Mouse (Mus musculus): ENCODE results near the gene Diaph2. TPM values are rescaled to one million over a fixed set of nuclear protein-coding genes. Genes with fewer than 3 reads are reported as not detected.
"Not testable (repeated sequence)": the region's sequence is repeated elsewhere in the genome, so short reads cannot be mapped to it uniquely, and the experiment has no call there.

Gene Diaph2
- total RNA-seq, 4 experiments from 2014 or later, result 24.1 to 31.9 (median 26.8) TPM

DNA sequence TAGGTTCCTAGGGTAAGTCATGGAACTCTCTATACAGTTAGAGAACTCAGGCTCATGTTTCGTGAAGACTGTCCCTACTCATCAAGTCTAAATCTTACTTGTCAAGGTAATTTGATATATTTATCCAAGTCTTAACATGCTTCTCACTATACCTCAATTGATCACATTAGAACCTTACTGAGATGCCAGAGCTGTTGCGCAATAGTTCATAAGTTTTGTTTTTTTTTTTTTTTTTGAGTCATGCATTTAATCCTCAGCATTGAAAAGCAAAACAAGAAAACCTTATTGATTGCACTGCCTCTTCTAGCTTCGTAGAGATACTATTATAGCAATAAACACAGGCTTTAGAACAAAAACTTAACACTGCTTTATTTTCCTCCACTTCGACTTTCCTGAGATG lies 529.6 kb downstream of the Diaph2 start:
- no peak for DNase-seq (ENCODE audit: low spot score in 2 of 2)

DNA sequence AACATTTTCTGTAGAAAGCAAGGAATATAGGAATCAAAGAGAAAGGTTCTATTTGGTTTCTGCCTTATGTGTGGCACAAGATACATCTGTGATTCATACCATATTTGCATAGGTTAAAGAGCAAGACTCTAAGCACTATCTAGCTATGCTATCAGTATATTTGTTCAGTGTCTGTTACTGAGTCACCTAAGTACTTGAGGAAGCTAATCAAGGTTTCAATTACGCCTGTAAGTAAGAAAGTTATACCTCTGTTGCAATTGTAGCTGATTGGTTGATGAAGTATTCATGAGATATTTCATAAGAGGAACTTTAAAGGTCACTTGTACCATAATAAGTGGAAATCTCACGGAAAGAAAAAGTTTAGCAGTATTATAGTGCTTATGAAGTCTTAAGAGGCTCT lies 531.9 kb downstream of the Diaph2 start:
- no peak for DNase-seq (ENCODE audit: low spot score in 2 of 2)

DNA sequence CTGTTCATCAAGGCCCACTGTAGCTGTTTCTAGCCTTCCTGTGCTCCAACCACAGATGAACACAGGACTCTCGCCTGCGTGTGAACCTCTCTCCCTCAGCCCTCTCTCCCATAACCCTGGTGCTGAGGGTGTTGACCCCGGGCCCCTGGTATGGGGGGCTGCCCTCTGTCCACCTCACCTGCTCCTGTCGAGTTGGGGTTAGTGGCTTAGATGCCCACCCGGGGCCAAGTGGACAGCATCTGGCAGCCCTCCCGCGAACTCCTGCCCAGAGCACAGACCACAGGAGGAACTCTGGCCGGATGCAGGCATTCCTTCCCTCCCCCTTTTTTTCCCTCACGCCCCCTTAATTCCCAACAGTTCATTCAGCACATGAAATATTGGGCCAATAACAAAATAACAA lies 537.5 kb downstream of the Diaph2 start:
- DNase-seq (ENCODE audit: low spot score in 2 of 2), result no peak

GRCm38 (mm10) chrX:130289775-130290174 lies 540.2 kb downstream of the Diaph2 start:
- DNase-seq (ENCODE audit: low spot score in 2 of 2), result no peak

GRCm38 (mm10) chrX:130350808-130351435 lies 601.4 kb downstream of the Diaph2 start:
- no peak for DNase-seq (ENCODE audit: low spot score in 2 of 2)

- no peak for DNase-seq (ENCODE audit: low spot score in 2 of 2)
Observed at GRCm38 (mm10) chrX:130351480-130351879, 601.9 kb downstream of the Diaph2 start.

DNA sequence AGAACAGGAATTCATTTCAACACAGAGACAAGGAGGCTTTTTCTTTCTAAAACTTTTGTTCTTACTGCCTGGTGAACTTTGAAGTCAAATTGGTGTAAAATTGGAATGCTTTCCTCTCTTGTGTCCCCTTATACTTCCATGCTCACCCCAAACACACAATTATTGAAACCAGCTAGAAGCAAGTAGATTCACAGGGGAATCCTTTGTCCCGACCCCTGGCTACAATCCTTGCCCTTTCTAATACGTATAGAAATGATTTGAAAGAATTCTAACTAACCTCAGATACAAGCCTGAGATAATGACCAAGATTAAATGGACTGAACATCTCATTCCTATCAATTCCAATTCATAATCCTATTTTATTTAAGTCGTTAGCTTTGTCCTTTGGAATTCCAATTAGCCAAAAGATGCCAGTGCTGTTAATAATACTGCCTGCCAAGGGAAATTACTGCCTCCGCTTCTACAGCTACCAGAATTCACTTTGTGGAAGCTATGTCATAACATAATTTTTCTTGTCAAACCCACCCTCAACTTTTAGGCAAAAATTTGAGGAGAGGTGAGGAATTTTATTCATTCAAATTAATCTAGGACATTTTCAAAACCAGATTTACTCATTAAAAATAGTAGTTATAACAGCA lies 644.1 kb downstream of the Diaph2 start:
- no peak for DNase-seq (ENCODE audit: low spot score in 2 of 2)

- DNase-seq (ENCODE audit: low spot score in 2 of 2), result no peak
Observed at GRCm38 (mm10) chrX:130403214-130403613, 653.7 kb downstream of the Diaph2 start.

DNA sequence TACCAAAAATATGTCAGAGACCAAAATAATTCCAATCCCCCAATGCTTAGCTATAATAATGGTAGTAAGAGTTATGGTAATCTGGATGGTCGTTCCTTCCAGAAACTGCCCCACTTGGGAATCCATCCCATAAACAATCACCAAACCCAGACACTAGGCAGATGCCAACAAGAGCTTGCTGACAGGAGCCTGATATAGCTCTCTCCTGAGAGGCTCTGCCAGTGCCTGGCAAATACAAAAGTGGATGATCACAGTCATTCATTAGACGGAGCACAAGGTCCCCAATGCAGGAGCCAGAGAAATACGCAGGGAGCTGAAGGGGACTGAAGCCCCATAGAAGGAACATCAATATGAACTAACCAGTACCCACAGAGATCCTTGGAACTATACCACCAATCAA lies 657.9 kb downstream of the Diaph2 start:
- not testable (repeated sequence) for DNase-seq (ENCODE audit: low spot score in 2 of 2)

DNA sequence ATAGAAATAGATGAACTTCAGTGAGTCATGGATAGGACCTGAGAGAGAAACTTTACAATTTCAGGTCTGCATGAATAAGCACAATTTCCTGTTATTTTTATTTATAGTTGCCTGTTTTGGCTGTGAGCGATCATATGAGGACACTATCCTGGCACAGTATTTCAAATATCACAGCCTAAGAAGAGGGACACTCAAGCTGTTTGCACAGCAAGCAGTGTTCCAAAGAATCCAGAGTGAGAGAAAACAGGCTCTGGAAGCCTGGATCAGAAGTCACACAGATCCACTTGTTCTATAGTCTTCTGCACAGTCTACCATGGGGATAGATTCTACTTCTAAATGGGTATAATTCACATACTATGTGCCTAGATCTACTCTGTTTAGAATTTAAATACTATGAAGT lies 659.4 kb downstream of the Diaph2 start:
- no peak for DNase-seq (ENCODE audit: low spot score in 2 of 2)

DNA sequence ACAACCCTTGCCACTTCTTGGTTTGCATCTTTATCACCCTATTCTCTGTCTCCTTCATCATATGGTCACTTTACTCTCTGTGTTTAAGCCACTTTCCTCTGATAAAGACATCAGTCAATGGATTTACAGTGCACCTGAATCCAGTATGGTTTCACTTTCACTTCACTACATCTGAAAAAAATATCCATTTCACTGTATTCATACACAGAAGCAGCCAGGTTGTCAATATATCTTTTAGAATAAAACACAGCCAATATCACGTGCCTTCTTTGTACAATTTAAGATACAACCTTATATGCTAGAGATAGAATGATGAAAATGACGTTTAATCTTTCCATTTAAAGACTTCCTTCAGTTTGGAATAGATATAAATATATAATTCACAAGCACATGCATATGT lies 673.6 kb downstream of the Diaph2 start:
- no peak for DNase-seq (ENCODE audit: low spot score in 2 of 2)

DNA sequence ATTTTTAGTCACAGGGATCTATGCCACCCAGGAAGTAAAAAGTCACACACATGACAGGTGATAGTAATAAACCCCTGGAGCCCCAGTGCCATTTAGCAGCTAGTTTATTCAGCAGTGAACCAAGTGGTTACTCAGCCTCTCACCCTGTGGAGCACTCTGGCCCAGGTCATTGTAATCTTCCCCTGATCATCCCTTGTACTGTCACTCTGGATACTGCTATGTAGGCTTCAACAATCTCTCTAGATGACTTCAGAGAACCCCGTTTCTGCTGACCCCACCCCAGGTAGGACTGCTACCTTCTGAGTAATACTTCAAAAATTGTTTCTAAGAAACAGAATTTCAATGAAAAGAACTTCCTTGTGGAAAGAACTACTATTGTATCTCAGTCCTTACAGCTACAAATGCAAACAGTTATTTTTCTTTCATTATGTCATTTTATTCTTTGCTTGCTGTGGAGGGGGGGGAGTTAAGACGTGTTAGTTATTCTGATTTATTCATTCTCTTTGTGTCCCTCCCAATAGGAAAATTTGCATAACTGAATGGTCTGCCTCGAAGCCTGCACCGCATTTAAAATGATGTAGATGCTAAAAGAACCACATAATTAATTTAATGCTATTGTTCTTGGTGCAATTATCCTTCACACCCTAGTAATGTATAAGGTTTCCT lies 702.4 kb downstream of the Diaph2 start:
- DNase-seq (ENCODE audit: low spot score in 2 of 2), result no peak

DNA sequence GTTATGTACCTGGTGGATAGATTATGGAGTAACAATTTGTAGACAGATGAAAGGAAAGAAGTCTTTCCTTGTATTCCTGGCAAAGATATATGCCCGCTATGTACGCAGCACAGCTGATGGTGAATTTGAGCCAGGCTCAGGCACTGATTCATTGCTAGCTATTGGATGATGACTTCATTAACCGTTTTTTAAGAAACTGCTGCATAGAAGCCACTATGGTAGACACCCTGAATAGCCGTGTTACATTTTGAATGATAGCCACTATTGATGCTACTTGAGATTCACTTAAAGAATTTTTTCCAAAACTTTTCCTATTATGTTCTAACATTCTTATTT lies 702.9 kb downstream of the Diaph2 start:
- no peak for DNase-seq (ENCODE audit: low spot score in 2 of 2)

- no peak for DNase-seq (ENCODE audit: low spot score in 2 of 2)
Observed at GRCm38 (mm10) chrX:130473133-130473532, 723.6 kb downstream of the Diaph2 start.

DNA sequence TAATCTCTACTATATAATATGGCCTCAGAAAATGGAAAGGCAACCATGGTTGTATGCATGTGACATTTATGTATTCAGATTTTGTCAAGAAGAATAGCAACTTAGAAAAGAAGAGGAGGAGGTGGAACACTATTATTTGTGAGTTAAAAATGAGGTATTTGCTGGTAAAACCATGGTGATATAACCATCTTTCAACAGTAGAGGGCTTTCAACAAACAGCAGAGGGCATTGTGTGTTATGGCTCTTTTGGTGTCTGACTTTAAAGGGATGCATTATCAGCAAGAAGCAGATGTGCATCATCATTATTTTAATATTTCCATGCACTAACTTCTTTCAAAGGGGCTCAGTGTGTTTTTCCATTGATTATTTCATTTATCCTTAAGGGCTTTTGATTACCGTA lies 731.3 kb downstream of the Diaph2 start:
- DNase-seq (ENCODE audit: low spot score in 2 of 2), result no peak

GRCm38 (mm10) chrX:130502680-130503464 lies 753.3 kb downstream of the Diaph2 start:
- peak in 1 of 2 experiments; percentile 1 for DNase-seq (ENCODE audit: low spot score in 2 of 2)

DNA sequence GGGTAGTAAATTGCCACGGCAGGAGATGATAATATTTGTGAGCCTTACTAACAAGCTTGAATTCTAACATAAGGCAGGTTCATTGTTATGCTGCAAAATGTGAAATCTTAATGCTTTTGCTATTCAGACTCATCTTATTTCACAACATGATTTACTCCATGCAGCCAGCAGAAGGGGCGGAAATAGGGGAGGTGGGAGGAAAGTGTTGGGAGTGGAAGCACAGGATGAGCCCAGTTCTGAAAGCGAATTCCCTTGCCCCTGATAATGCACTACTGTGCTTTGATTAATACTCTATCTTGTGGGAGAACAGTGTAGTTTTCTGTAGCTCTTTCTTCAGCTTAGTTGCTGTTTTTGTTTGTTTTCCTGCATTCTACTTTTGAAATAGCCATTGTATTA lies 753.9 kb downstream of the Diaph2 start:
- DNase-seq (ENCODE audit: low spot score in 2 of 2), result no peak

DNA sequence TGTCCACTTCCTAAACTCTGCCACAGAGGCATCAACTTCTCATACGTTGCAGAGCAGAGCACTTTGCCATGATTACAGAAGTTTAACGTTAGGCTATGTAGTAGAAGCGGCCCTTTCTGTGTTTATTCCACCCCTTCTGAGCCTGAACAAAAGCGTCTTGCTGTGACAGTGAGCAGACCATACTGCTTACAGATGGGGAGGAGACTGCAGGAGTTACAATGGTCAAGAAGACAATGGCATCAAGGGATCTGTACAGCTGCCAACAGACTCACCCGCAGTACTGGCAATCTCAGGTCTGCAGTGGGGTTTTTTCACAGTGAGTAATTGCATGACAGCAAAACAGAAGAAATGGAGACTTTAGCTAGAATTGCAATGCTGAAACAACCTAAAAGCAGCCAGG lies 756.1 kb downstream of the Diaph2 start:
- no peak for DNase-seq (ENCODE audit: low spot score in 2 of 2)
